Mouse (Mus musculus) gastrocnemius, postnatal 10 days (tissue): Measurements from ENCODE around the gene Gpbp1l1. TPM values are rescaled to one million over a fixed set of nuclear protein-coding genes. Genes with fewer than 3 reads are reported as not detected.

Source experiments
- DNase-seq: peaks from one replicate; pipeline ENCODE4 v3.0.0; 2021; ENCODE audit warnings: mixed read lengths
- total RNA-seq, 2 experiments: library from RNA; stranded (reverse); gene quantifications; 2 replicates each; pipeline ENCODE4 v1.2.3; 2021

Gene Gpbp1l1
- total RNA-seq, 2 experiments from 2014 or later, result 32.0 to 34.3 TPM

DNA sequence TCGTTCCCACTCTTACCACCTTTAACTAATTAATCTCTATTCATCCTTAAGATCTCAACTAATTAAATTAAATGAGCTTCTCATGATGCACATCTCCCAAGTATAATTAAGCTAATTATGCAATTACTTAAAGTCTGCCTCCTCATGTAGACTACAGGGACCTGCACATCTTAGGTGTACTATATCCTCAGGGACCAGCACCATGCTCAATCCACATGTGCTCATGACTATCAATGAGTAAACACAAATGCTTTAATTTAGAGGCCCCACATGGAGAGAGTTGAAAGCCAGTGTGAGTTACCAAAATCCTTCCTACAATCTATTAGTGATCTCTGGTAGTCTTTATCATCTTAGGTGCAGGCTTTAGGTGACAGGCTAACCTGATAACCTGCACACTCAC is 77.7 kb downstream of the Gpbp1l1 start:
- DNase-seq, result no peak

DNA sequence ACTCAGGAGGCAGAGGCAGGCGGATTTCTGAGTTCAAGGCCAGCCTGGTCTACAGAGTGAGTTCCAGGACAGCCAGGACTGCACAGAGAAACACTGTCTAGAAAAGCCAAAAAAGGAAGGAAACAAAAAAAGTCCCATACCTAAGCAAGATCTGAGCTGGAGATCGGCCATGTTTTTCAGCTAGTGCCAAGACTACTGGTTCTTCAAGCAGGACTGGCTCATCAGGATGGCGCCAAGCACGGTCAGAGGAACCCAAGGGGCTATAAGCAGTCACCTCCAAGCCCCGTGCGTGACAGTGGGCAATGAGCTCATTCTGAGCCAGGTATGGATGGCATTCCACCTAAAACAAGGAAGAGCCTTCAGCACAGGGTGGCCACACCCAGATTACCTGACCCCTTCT is 81.4 kb downstream of the Gpbp1l1 start:
- DNase-seq, result no peak

DNA sequence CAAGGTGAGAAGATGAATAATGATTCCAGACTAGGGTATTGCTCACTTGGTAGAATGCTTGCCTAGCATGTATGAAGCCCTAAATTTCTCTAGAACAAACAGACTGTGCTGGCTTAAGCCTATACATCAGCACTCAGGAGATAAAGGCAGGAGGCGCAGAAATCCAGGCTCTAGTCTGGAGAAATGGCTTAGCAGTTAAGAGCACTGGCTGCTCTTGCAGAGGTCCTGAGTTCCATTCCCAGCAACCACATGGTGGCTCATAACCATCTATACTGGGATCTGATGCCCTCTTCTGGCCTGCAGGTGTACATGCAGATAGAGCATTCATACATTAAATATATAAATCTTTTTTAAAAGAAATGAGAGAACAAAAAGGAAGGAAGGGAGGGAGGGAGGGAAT is 84.6 kb downstream of the Gpbp1l1 start:
- DNase-seq, result no peak

Other genes starting within 250 kb of the Gpbp1l1 start
- 10 to 100 TPM; 50.1 to 59.8 TPM for gene Mast2, start 93.5 kb upstream of the Gpbp1l1 start, total RNA-seq
- gene Ipp, start 50.1 kb upstream of the Gpbp1l1 start, total RNA-seq, result 10 to 100 TPM; 14.4 to 15.2 TPM
- gene Tmem69, start 1.7 kb upstream of the Gpbp1l1 start, total RNA-seq, result 10 to 100 TPM; 15.7 to 16.4 TPM
- 1 to 10 TPM; 2.1 to 2.4 TPM for gene Ccdc17, start 39.0 kb downstream of the Gpbp1l1 start, total RNA-seq
- gene Nasp, start 70.3 kb downstream of the Gpbp1l1 start, total RNA-seq, result 10 to 100 TPM; 22.2 to 28.5 TPM
- gene Akr1a1, start 94.0 kb downstream of the Gpbp1l1 start, total RNA-seq, result 100 to 1,000 TPM; 300 to 334 TPM
- 100 to 1,000 TPM; 241 to 242 TPM for gene Prdx1, start 127.9 kb downstream of the Gpbp1l1 start, total RNA-seq
- gene Mmachc, start 150.7 kb downstream of the Gpbp1l1 start, total RNA-seq, result 10 to 100 TPM; 23.0 to 25.6 TPM
- gene Ccdc163, start 150.9 kb downstream of the Gpbp1l1 start, total RNA-seq, result 1 to 10 TPM; 5.0 to 7.5 TPM
- 1 to 10 TPM; 2.9 to 3.0 TPM for gene Tesk2, start 163.3 kb downstream of the Gpbp1l1 start, total RNA-seq
- gene Toe1, start 250.0 kb downstream of the Gpbp1l1 start, total RNA-seq, result 10 to 100 TPM in 1 of 2 experiments, 1 to 10 TPM in 1; 8.3 to 11.7 TPM